Mouse (Mus musculus): ENCODE measurements at regions not wholly inside any gene's neighbourhood (a gene's known extent, or its start where the extent isn't known, plus 50 kb on each side); places are given as distances from the start of the nearest gene placed in this dataset.

GRCm38 (mm10) chr1:185151130-185151799 lies 52.7 kb upstream of the Rab3gap2 start:
- DNase-seq = peak; percentile 12

- no peak for DNase-seq
These were observed 53.3 kb upstream of the Rab3gap2 start for GRCm38 (mm10) chr1:185150431-185151129.

DNA sequence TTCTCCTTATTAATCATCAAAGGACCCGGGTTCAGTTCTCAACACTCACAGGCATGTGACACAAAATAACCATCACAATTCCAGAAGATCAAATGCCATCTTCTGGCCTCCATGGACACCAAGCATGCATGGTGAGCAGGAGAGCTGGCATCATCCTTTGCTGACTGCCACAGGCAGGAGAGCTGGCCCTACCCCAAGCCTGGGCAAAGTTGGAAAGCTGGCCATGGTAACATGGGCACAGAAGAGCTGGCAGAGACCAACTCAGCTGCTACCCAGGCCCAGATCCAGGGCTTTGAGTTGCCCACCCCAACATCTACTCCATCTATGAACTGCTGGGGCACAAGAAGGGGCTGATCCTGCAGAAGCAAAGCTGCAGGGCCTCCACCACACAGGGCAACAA lies 59.1 kb upstream of the Rab3gap2 start:
- DNase-seq = no peak

GRCm38 (mm10) chr1:185144006-185144405 lies 59.9 kb upstream of the Rab3gap2 start:
- DNase-seq = no peak

- no peak for DNase-seq
These were observed 63.6 kb upstream of the Rab3gap2 start for GRCm38 (mm10) chr1:185140317-185140716.

GRCm38 (mm10) chr1:185128209-185128608 lies 75.7 kb upstream of the Rab3gap2 start:
- DNase-seq = no peak

GRCm38 (mm10) chr1:185125737-185126286 lies 78.1 kb upstream of the Rab3gap2 start:
- no peak for DNase-seq

DNA sequence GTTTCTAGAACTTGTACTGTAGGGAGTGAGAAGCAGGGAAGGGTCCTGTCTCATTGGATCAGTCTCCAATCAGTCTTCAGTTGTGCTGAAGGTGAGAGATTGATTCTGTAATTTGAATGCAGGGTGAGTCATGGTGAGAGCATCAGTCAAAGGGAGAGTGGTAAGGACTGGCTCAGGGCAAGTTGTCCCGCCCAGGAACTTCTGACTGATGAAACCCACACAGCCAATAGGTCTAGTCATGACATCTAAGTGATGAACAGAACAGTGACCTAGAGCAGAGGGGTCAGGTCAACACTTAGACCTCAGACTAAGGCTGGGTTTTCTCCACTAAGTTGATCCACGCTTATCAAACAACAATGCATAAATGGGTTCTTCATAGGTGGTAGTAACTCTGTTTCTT lies 82.4 kb upstream of the Rab3gap2 start:
- DNase-seq = no peak

DNA sequence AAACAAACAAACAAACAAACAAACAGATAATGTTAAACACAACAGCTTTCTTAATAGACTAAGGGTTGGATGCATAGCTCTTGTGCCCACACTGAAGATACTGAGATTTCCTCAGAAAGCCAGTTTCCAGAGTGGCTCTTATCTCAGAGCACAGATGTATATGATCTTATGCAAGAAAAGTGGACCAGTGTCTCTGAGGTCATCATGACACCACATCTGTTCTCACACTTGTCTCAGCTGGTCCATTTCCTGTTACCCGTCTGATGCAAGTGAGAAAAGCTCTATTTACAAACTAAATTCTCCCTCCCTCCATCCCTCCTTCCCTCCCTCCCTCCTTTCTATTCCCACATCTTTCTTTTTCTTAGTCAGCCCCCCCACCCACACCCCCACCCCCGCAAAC lies 83.5 kb upstream of the Rab3gap2 start:
- no peak for DNase-seq

GRCm38 (mm10) chr1:185117711-185118110 lies 86.2 kb upstream of the Rab3gap2 start:
- no peak for DNase-seq

DNA sequence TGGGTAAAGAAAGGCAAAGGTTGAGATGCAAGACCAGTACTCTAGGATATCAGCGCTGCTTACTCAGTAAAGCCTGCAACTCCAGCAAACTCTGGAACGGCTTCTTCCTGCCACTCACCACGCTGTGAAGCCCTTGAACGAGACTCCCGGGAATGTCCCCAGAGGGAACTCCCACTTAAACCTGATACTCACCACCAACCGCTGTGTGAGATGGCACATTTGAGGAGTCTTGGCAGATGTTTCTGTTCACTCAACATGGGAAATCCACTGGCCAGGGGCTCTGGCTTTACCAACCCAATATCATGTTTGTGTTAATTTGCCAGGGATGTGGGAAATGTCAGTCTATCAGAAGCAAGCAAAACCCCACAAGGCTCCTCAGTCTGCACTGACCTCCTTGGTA lies 90.2 kb upstream of the Rab3gap2 start:
- DNase-seq = no peak

GRCm38 (mm10) chr1:185112017-185112399 lies 91.9 kb upstream of the Rab3gap2 start:
- DNase-seq = no peak

GRCm38 (mm10) chr1:185111347-185112016 lies 92.4 kb upstream of the Rab3gap2 start:
- no peak for DNase-seq

DNA sequence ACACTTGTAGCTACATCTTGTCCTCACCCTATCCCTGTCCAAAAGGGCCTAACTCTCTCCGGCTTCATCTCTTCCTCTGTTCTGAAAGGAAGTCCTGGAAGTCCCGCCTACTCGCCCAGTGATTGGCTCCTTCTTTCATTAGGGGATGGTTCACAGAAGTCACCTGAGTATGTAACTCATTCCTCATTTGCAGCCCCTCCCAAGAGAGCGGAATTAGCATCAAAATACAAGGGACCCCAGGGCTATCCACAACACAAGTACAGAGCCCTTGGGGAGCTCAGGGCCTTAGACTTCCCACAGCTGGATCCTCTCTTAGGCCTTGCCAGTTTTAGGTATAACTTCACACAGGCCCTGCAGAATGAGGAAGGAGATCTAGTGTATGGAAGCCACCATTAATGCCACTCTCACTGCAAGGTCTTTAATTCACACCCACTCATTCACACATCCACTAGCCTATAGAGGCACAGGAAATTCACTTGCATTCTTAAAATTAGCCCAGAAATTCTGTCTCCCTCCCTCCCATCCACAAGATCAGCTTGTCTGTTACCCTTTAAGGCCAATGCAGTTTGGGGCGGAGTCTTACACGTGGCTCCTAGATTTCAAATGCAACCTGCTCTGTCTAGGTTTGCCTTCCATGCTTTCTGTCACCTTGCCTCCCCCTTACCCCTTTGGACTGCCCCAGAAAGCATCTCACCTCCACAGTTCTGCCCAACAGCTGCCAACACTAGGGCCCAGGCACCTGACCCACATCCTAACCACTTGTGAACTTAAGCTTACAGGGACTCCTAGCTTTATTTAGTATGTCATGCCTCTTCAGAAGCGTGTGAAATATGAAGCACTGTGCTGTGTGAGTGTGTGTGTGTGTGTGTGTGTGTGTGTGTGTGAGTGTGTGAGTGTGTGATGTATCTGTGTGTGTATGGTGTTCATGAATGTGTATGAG lies 98.7 kb upstream of the Rab3gap2 start:
- no peak for DNase-seq

- no peak for DNase-seq
These were observed 100.1 kb upstream of the Rab3gap2 start for GRCm38 (mm10) chr1:185103803-185104202.

DNA sequence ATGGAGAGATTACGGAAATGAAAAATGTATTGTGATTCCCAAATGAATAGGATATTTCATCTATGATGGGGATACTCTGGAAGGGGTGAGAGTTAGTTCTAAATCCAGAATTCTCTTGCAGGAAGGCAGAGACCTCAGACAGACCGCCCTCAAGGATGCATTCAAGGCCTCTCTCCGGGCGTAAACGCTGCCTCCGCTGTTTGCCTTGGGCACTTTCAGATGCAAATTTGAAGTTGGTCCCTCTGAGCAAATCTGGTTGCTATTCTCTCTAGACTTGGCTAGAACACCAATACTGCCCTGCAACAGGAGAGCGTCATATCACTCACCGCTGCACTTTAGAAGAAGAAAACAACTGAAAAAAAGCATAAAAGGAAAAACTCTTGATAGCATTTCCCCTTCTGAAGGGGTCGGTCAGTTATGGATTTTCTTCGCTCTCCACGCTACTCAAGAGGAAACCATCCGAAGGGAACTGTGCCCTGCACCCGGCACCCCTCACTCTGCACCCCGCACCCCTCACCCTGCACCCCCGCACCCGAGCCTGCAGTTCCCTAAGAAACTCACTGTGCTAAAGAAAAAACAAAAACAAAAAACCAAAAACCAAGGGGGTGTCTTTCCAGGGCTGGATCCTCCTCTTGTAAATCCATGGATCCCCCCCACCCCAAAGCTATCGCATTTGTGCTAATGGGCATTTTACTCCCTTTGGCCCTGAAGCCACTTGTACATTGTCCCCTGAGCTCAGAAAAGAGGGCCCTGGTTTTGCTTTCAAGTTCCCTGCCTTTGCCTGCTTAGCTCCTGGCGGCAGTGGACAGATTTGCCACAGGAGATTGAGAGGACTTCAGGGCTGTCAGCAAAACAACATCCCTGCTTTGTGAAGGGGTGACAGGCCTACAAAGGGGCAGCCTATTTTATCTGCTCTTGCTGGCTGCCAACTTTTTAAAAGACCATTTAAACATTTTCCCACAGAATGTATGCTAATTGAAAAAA lies 99.9 kb upstream of the Mark1 start:
- no peak for DNase-seq

GRCm38 (mm10) chr1:185098195-185098974 lies 99.0 kb upstream of the Mark1 start:
- no peak for DNase-seq

DNA sequence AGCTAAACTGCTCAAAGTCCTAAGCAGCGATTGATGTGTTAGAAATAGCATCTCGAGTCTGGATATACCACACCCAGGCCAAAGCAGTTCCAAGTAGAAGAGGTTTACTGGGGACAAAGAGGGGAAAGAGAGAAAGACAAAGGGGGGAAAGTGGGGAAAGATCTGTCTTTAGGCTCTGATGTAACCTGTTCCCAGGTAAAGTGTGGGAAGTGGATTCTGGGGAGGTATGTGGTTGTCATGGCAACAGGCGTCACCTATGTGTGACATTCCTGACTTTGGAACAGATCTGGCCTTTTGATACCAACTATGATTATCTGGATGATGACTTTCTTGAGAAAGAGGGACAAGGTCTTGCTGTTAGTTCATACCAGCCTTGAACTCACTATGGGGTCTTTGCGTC lies 97.4 kb upstream of the Mark1 start:
- no peak for DNase-seq

- DNase-seq = no peak
These were observed 93.4 kb upstream of the Mark1 start for GRCm38 (mm10) chr1:185092757-185093156.

DNA sequence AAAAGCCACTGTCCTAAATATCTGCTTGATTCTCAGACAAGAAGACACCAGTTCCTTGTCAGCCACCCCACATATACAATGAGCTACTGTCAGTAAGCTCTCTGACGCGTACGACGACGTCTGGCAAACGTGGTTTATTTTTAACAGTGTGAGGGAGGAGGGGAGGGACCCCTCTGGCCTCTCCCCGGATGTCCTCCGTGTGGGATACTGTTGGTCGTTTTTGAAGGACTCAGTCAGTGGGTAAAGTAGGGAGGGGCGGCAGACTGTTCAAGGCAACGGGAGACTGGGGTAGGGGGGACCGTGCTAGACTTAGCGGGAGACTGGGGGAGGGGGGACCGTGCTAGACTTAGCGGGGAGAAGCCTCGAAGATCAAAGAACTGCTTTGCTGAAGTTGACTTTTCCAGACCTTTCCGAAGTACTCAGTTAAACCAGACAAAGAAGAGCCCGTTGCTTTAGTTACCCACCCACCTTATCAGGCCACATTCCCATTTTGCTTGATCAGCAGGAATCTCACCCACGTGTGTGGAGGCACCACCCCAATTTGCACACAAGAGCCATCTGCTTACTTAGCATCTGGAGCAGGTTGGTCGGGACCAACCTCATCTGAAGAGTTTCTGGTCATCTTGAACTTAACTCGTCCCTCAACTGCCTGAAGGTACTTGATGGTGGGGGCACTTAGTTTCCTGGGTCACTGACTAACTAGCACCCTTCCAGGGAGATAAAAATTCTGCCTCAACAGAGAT lies 92.6 kb upstream of the Mark1 start:
- peak; percentile 39 for DNase-seq

Measured in kidney, postnatal 10 days (tissue).